Mouse (Mus musculus): ENCODE measurements around the gene Adamts18.
A peak's percentile ranks its signal among the peaks of the same experiment; 100 is the strongest.
"Not testable (repeated sequence)": the region's sequence is repeated elsewhere in the genome, so short reads cannot be mapped to it uniquely, and the experiment has no call there.

Adamts18 gene

DNA sequence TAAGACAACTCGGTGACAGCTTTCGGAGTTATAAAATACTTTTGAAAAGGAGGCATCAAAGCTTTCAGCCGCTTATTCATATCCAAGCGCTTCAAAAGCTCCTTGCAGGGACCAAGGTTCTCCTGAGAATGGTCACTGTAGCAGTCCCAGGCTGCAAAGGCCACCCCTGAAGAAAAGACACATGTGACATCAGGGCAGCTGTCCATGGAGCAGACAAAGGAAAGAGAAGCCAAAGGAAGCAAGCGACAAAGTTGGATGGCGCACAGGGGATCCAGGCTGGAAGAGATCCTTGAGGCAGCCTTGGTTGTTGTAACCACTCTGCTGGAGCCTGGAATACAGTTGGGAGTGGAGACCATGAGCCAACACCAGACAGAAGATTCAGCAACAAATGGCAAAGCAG lies 10.3 kb downstream of the Adamts18 start:
- no peak for DNase-seq (ENCODE audit: low spot score)

DNA sequence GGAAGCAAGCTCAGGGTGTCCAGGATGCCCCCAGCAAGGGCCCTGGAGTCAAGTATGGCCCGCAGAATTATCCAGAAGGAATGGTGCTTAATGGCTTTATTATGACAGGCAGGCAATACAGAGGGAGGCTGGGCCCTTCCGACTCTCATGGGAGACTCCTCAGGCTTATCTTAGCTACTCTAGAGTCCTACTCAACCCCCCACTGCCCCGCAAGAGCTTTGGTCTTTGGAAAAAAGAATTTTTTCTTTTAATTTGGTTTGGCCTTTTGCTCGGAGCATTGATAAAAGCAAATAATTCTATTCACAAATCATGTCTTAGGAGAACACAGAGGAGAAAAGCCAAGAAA lies 11.0 kb downstream of the Adamts18 start:
- DNase-seq (ENCODE audit: low spot score) = no peak

DNA sequence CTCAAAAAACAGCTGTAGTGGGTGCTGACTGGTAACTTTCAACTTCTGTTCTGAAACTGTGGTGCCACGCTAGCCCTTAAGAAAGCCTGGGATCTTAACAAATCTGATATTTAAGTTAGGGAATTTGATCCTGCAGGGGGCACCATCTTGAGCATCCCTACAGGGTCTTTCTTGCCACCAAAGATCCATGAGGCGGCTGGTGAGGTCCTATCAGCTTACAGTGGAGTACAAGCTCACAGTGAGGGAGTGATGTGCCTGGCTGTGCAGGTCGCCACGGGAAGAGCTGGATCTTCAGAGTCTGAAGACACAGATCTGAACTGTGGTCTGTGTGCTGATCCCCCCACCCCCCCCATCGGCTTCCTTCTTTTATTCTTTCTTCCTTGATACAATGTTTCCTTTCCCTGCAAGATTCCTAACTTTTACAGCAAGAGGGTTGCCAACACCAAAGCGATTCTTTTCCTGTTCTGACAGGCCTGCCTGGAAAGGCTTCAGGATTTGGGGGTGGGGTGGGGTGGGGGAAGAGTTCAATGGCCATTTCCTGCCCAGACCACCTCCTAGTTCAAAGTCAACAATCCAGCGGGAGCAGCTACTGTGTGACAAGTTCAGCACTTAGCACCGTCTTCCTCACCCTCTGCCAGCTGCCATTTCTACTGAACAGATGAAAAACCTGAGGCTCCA lies 11.5 kb downstream of the Adamts18 start:
- no peak for DNase-seq (ENCODE audit: low spot score)

DNA sequence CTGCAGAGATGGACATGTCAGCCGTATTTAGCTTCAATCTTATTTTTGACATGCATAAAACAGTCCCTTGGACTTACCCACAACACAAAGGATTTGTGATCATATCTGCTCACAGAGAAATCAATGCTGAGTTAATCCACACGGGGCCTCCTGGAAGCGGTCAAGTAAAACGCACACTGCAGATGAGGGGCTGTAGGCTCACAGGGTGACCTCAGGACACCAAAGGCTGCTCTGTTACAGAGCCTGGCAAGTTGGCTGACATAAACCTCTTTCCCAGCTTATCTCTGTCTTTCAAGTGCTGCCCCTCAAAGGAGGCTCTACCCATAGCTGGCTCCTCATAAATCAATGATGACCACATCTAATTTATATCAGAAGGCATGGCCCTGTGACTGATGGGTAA lies 14.9 kb downstream of the Adamts18 start:
- peak; percentile 15 for DNase-seq (ENCODE audit: low spot score)

DNA sequence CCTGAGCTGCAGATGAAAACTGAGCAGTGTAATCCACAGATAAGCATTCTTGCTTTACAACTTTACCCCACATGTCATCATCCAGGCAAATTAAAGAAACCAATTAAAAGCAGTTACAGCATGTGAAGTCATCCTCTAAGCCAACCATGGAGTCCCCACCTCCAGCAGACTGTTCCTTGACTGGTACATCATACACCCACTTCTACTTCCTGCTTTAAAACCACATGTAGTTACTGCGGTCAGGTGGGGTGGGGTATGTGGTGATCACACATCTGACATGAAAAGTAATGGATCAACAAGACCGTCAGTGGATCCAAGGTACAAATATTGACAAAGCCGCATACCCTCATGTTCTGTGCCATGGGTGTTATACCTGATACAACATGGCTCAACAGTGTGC lies 21.3 kb downstream of the Adamts18 start:
- DNase-seq (ENCODE audit: low spot score) = no peak

DNA sequence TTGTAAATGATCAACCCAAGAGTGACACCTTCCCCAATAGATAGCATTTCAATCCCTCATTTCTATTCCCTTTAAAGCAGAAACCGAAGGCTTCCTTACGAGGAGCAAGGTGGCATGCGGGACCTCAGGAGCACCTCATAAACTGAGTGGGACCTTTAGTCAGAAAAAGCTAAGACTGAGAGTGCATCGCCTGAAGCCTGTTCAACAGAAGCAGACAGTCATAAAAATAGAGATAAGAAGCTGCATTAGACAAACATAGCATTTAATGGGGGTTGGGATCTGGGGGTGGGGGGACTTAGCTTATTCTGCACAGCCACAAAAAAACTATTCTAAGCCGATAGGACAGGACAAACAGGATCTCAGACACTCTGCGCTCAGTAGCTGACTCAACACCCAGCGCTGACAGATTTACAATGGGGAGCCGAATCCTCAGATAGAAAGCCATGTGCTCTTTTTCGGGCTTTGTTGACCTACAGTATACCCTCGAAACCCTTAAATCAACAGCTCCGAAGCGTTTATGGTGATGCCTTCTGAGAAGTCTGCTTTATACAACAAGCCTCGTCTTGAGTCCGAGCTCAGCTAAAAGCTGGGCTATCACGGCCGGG lies 27.5 kb downstream of the Adamts18 start:
- no peak for DNase-seq (ENCODE audit: low spot score)

DNA sequence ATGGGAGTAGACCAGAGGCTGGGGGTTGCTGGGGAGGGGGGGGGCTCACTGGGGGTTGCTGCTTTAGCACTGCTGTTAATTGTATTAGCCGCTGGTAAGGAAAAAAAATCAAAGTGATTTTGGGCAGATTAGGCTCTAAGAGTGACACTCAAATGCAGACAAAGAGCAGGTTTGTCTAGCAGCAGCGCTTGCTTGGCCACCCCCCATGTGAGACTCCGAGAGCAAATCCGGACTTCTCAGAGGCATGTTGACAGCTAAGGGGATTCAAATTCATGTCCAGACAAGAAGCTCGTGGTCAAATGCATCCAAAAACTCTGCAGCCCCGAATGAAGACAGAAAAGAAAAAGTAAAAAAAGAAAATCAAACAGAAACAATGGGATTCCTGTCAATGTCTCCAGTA lies 34.6 kb downstream of the Adamts18 start:
- DNase-seq (ENCODE audit: low spot score) = no peak

DNA sequence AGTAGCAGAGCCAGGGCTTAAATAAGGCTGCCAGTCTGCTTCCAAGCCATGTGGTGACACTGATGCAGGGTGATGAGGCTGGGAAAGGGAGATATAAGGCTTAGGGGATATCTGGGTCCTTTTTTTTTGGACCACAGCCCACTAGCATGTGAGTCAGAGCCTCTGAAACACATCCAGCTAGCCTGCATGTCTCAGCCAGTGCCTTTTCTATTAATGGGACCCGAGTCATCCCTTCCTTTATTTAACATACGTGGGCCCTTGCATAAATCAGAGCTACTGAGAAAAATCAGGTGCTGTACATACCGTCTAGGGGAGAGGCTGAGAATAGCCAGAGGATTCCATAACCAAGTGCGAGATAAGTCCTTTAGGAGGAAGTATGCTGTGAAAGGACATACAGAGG lies 37.0 kb downstream of the Adamts18 start:
- no peak for DNase-seq (ENCODE audit: low spot score)

DNA sequence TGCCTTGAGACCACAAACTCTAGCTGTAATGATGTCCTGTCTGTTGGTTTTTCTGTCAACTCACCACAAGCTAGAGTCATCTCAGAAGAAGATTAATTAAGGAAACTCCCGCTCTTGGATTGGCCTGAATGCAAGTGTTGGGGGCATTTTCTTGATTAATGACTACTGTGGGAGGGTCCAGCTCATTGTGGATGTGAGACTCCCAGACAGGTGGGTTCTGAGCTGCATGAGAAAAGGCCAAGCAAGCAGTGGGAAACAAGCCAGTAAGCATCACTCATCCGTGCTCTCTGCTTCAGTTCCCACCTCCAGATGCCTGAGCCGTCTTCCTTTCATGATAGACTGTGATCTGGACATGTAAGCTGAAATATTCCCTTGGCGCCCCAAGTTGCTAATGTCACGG lies 38.6 kb downstream of the Adamts18 start:
- no peak for DNase-seq (ENCODE audit: low spot score)

DNA sequence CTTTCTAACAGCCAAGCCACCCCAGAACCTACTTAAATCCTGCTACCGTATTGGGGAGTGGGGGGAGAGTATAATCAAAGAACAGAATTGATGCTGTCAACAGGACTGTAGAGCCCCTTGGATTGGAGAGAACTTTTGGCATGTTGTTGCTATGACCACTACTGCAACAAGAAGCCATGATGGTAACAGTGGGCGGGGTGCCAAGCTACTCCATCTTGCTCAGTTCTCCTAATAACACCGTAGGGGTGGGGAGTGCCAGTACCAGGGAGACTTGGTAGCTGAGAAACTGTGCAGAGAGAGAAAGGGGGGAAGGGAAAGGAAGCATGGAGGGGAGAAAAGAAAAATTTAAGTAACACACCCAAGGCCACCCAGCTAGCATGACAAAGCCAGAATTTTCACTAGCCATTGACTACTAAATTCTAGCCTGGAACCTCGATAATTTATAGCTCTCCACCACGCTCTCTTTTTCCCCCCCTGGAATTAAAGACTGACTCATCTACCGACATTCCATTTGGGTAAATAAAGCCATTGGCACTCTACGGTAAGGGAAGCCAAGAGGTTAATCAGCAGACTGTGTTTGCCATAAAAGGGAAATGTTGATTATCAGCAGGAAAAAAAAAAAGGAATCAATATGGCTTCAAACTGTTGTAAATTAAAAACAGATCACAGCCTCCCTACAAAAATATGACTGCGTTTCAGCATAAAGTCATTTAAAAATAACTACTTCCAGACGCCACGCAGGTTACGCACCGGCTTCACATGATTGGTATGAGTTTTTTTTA lies 44.5 kb downstream of the Adamts18 start:
- DNase-seq (ENCODE audit: low spot score) = no peak

DNA sequence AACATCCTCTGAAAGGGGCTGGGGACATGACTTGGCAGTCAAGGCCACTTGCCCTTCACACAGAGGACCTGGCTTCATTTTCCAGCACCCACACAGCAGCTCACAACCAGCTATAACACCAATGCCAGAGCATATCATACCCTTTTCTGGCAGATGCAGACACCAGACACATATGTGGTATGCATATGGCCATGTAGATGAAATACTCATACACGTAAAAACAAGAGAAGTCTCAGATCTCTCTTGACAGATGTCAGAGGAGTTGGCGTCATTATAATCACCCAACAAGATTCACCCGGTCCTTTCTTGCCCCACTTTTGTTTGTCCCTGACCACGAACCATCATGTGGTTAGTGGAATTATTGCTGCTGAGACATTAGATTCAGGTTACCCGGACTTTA lies 47.0 kb downstream of the Adamts18 start:
- no peak for DNase-seq (ENCODE audit: low spot score)

DNA sequence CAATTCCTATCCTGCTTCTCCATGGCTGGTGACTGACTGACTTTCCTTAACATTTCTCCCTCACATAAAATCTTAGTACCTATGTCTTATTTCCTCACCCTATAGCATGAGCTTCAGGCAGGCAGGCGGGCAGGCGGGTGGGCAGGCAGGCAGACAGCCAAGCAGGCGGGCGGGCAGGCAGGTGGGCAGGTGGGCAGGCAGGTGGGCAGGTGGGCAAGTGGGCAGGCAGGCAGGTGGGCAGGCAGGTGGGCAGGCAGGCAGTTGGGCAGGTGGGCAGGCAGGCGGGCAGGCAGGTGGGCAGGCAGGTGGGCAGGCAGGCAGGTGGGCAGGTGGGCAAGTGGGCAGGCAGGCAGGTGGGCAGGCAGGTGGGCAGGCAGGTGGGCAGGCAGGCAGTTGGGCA lies 48.0 kb downstream of the Adamts18 start:
- not testable (repeated sequence) for DNase-seq (ENCODE audit: low spot score)

DNA sequence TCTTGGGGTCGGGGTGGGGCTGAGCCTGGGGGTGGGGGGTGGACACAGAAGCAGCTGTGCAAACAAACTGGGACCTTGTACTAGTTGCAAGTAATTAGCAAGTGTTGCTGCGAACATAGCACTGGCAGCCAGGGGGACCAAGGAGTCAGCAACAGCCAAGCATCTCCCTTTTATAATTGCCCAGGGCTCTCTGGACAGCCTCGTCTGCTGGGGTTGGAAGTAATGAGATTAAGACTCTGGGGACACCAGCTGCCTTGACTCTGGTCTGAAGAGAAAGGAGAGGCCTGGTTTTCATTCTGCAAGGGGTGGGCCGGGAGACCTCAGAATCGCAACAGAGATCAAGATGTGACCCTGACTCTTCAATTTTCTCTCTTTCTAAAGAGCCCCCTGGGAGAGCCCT lies 49.0 kb downstream of the Adamts18 start:
- peak; percentile 71 for DNase-seq (ENCODE audit: low spot score)

DNA sequence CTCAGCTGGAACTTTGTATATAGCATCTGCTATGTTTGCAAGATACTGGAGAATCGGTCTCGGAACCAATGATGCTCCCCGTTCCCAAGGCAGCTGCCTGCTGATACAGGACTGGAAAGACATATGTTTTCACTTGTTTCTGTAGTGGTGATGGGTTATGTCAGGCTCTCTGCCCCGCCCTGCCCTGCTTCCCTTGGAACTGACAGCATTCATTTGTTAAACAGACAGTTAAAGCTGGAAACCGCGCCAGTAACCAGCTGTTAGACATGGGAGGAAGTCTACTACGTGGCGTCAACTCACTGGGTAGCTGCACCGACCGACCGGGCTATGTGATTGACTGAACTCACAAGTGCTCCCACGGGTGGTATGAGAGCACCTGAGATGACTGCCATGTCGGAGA lies 56.7 kb downstream of the Adamts18 start:
- peak; percentile 37 for DNase-seq (ENCODE audit: low spot score)

DNA sequence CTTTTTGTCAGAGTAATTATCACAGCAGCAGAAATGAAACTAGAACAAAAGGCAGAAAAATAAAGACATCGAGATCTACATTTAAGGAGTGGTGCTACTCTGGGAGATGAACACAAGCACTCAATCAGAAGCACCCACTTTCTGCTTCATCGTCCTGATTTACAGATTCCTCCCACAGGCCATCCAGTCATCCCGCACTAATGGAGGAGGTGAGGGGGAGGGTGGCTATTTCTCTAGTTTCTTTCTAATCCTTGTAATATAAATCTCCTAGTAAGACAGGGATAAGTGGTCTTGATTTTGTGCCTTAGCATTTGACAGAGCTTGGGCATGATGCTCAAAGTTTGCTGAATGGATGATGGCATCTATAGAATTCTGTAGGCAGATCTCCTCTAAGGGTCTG lies 57.5 kb downstream of the Adamts18 start:
- DNase-seq (ENCODE audit: low spot score) = peak; percentile 7

DNA sequence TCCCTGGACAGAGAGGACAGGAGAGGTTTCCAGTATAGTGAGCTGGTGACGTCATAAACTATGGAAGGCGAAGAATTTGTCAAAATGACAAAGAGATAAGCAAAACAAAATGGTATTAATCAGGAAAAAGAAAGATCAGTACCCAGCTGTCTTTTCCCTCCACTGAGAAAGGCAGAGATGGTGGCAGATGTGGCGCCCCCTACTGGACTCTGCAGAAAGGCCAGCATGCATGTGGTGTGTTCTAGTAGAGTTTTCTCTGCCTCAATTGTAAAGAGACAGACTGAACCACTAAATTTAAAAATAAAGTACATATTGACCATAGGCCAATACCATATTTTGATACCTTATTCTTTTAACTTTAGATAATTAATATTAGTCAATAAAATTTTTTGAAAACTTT lies 64.8 kb downstream of the Adamts18 start:
- DNase-seq (ENCODE audit: low spot score) = peak; percentile 4

DNA sequence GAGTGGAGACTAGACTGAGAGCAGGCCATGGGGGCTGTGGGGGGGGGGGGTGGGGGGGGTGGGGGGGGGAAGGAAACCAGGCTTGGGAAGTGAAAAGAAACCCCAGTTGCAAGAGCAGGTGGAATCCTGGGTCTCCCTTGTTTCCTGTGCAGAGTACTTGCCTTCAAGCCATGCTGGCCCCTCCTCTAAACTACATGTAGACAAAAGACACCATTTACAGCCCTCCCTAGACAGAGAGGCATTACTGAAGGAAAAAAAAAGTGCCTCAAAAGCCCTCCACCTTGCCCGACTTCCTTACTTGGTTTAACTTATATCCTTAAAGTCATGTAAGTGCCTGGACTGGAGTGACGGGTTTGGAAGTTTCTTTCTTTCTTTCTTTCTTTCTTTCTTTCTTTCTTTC lies 67.0 kb downstream of the Adamts18 start:
- DNase-seq (ENCODE audit: low spot score) = no peak

DNA sequence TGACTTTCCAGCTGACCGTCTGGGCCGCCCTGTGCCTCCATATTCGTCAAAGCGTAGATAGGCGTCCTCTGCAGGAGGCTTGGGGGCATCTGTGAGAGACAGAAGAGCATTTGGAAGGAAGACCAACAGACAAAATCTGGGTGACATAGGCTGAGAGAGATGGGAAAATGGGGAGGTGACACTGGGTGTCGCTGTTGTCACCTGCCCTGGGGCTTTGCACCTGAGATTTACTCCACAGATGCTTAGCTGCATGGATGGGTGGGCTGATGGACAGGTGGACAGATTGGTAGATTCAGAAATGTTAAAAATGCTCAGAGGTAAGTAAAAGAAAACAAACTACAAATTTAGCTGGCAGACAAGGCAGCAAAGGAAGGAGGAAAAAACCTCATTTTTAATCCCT lies 73.2 kb downstream of the Adamts18 start:
- DNase-seq (ENCODE audit: low spot score) = no peak

DNA sequence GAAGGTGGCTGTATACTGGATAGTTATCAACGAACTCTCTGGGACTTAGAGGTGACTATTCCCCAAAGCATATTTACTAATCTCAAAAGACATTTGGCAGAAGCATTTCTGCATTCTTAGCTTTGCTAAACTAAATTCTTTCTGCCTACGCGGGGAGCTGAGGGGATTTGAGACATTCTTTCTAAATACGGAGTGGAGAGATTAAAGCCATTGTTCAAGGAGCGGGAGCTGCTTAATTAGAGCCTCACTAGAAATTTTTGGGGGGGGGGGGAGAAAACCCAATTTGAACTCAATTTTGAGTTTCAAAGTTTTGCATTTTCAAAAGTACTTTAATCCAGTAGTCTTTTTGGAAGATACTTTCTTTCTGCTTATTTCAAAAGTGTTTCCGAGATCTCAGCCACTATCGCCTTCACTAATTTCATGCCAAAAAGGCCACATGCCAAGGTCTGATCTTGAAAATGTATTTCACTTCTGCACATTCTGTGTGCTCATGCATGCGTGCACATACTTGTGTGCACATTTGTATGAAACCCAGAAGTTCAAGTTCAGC lies 79.6 kb downstream of the Adamts18 start:
- peak; percentile 17 for DNase-seq (ENCODE audit: low spot score)

DNA sequence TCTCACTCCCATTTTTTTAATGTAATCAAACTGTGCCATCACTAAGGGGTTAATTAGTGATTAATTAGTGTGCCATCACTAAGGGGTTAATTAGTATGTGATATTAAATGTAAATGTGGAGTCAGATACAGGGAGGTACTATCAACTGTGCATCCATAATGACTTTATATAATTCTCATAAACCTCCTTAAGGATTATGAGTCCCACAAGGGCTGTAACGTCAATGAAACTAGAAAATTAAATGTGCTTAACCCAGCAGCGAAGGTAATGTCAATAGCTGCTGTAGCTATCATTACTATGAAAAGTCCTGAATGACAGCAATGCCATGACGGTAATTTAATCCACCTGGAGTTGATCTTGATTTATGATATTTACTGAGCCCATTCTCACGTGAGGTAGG lies 83.4 kb downstream of the Adamts18 start:
- no peak for DNase-seq (ENCODE audit: low spot score)

DNA sequence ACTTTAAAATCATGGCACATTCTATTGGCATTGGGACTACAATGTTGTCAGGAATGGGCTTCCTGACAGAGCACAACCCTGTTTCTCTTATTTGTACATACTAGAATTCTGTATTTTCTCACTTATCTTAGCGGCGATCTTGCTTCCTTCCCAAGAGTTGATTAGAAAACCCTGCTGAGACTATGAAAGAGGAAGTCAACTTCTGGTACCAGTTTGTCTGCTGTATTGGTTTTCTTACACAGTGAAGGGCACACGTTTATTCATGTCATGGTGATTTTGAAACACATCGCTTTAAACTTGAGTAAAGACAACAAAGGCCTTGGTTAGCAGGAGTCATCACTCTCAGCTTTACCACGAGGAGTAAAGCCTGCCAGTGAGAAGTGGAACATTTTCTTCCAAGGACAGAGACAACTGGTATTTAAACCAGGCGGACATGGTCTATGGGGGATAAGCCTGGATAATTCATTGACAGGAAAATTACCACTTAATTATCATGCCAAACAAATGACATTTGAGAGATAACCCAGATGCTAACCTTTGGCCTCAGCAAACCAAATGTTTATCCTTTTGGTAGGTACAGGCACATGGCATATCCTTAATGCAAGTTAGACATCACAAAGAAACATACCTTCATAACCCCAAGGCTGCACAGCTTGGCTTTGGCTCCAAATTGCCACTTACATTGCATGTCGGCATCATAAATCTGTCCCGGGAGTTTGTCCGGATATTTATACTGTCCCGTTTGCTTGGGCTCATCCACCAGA lies 84.8 kb downstream of the Adamts18 start:
- DNase-seq (ENCODE audit: low spot score) = no peak

DNA sequence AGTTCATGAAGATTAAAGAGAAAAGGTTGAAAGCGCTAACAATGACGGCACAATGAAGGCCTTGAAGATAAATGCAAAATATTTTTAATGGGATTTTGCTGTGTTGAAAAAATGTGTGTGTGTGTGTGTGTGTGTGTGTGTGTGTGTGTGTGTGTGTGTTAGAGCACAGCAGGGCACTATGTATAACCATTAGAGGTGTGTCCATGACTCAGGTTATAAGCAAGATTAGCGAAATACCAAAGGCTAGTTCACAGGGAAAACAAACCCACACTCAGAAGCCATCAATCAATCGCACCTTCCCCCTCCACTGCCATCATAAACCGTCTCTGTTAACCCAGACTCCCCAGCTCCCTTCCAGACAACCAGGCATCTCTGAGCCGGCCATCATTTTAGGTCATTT lies 86.4 kb downstream of the Adamts18 start:
- DNase-seq (ENCODE audit: low spot score) = no peak

DNA sequence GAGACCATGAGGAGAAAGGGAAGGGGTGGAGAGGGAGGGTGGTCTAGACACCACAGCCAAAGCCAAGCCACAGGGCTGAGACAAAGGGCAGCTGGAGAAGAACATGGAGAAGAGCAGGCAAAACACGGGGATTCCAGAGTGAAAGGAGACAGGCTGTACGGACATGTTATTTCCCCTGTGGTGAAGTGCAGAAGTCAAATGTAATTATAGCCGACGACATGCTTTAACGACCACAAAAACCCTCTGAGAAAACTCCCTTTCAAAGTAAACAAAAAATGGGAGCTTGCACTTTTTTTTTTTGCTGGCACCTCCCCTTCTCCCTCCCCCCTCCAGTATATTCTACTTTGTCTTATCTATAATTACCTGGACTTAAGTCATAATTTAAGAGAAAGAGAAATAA lies 92.7 kb downstream of the Adamts18 start:
- DNase-seq (ENCODE audit: low spot score) = no peak
